Mouse (Mus musculus) testis, postnatal 14 days (tissue): ENCODE measurements at regions not wholly inside any gene's neighbourhood (a gene's known extent, or its start where the extent isn't known, plus 50 kb on each side); places are given as distances from the start of the nearest gene placed in this dataset.

Experiments used
- DNase-seq: peaks from one replicate; pipeline ENCODE4 v3.0.0; 2021; ENCODE audit warnings: low spot score

GRCm38 (mm10) chr8:35188531-35188930 lies 577.1 kb upstream of the Gm19410 start:
- DNase-seq, result no peak

- DNase-seq, result no peak
Observed at GRCm38 (mm10) chr8:35189695-35190094, 575.9 kb upstream of the Gm19410 start.

GRCm38 (mm10) chr8:35192515-35192914 lies 573.1 kb upstream of the Gm19410 start:
- DNase-seq, result no peak

- DNase-seq, result no peak
Observed at GRCm38 (mm10) chr8:35193771-35194170, 571.8 kb upstream of the Gm19410 start.

GRCm38 (mm10) chr8:35196189-35196588 lies 569.4 kb upstream of the Gm19410 start:
- no peak for DNase-seq

- DNase-seq, result no peak
Observed at GRCm38 (mm10) chr8:35198766-35199165, 566.8 kb upstream of the Gm19410 start.

- no peak for DNase-seq
Observed at GRCm38 (mm10) chr8:35201416-35201815, 564.2 kb upstream of the Gm19410 start.

GRCm38 (mm10) chr8:35204971-35205370 lies 560.6 kb upstream of the Gm19410 start:
- no peak for DNase-seq

GRCm38 (mm10) chr8:35205536-35205935 lies 560.1 kb upstream of the Gm19410 start:
- no peak for DNase-seq

GRCm38 (mm10) chr8:35206271-35206670 lies 559.3 kb upstream of the Gm19410 start:
- DNase-seq, result no peak

GRCm38 (mm10) chr8:35208357-35208756 lies 557.2 kb upstream of the Gm19410 start:
- DNase-seq, result no peak

- DNase-seq, result no peak
Observed at GRCm38 (mm10) chr8:35211506-35212452, 553.8 kb upstream of the Gm19410 start.

- DNase-seq, result no peak
Observed at GRCm38 (mm10) chr8:35213515-35213914, 552.1 kb upstream of the Gm19410 start.

GRCm38 (mm10) chr8:35217604-35218003 lies 548.0 kb upstream of the Gm19410 start:
- no peak for DNase-seq

GRCm38 (mm10) chr8:35218327-35218726 lies 547.3 kb upstream of the Gm19410 start:
- DNase-seq, result no peak

- DNase-seq, result no peak
Observed at GRCm38 (mm10) chr8:35224053-35224924, 541.3 kb upstream of the Gm19410 start.

- DNase-seq, result no peak
Observed at GRCm38 (mm10) chr8:35224925-35225244, 540.7 kb upstream of the Gm19410 start.

- DNase-seq, result no peak
Observed at GRCm38 (mm10) chr8:35227079-35227478, 538.5 kb upstream of the Gm19410 start.

- DNase-seq, result no peak
Observed at GRCm38 (mm10) chr8:35228449-35228848, 537.1 kb upstream of the Gm19410 start.

- no peak for DNase-seq
Observed at GRCm38 (mm10) chr8:35233520-35234186, 531.9 kb upstream of the Gm19410 start.

GRCm38 (mm10) chr8:35234436-35234835 lies 531.2 kb upstream of the Gm19410 start:
- DNase-seq, result no peak

GRCm38 (mm10) chr8:35235815-35236509 lies 529.6 kb upstream of the Gm19410 start:
- no peak for DNase-seq
